Mouse (Mus musculus): ENCODE results near the gene Usp36. TPM values are rescaled to one million over a fixed set of nuclear protein-coding genes. Genes with fewer than 3 reads are reported as not detected.

The Usp36 gene
- polyA plus RNA-seq, 1 experiment from 2014 or later, result 16.0 TPM

- ATAC-seq (ENCODE audit: low FRiP score), result 0 out of 2 replicates have a peak, but pooled peaks have one; percentile 46
- Histone ChIP-seq H3K9ac (no peak overlapping the region), H3K27ac (peak overlapping the region; percentile 49)
These were observed 79.9 kb downstream of the Usp36 start for GRCm38 (mm10) chr11:118210116-118210515.

More at GRCm38 (mm10) chr11:118210116-118210515, 79.9 kb downstream of the Usp36 start:
- Histone ChIP-seq H3K4me1 (replicated peaks) (peaks cover 59% of the 10 kb centered on the region), H3K27me3 (no peaks in the 10 kb centered on the region), H3K4me3 (no peak overlapping the region), H3K9me3 (no peaks in the 10 kb centered on the region), H3K36me3 (no peaks in the 10 kb centered on the region), H3K4me2 (no peak overlapping the region)
- WGBS, result 76% methylated on average over 4 of the region's 4 CpGs

Other genes with a start within 250 kb of the Usp36 start
- gene Dnah17, start 159.6 kb downstream of the Usp36 start, polyA plus RNA-seq (2015; fragmentation: Nextera tagmentation; extraction: Ambion mirVana), result 0.30 and 0.32 TPM in 2 replicates
- gene Cyth1, start 41.7 kb downstream of the Usp36 start, polyA plus RNA-seq (2015; fragmentation: Nextera tagmentation; extraction: Ambion mirVana), result 24.0 and 24.4 TPM in 2 replicates
- gene Cep295nl, start 52.3 kb upstream of the Usp36 start, polyA plus RNA-seq (2015; fragmentation: Nextera tagmentation; extraction: Ambion mirVana), result 0.22 and 0.26 TPM in 2 replicates
- 45.7 and 48.1 TPM in 2 replicates for gene Timp2, start 65.5 kb upstream of the Usp36 start, polyA plus RNA-seq (2015; fragmentation: Nextera tagmentation; extraction: Ambion mirVana)
- 2.9 and 4.8 TPM in 2 replicates for gene Lgals3bp, start 111.8 kb upstream of the Usp36 start, polyA plus RNA-seq (2015; fragmentation: Nextera tagmentation; extraction: Ambion mirVana)
- 24.4 and 24.9 TPM in 2 replicates for gene Cant1, start 128.8 kb upstream of the Usp36 start, polyA plus RNA-seq (2015; fragmentation: Nextera tagmentation; extraction: Ambion mirVana)
- gene C1qtnf1, start 138.0 kb upstream of the Usp36 start, polyA plus RNA-seq (2015; fragmentation: Nextera tagmentation; extraction: Ambion mirVana), result 2.8 and 3.4 TPM in 2 replicates
- 7.0 and 7.1 TPM in 2 replicates for gene Engase, start 186.6 kb upstream of the Usp36 start, polyA plus RNA-seq (2015; fragmentation: Nextera tagmentation; extraction: Ambion mirVana)